Mouse (Mus musculus) embryonic facial prominence, embryonic 11.5 days (tissue): ENCODE measurements around the gene Dytn. TPM values are rescaled to one million over a fixed set of nuclear protein-coding genes. Genes with fewer than 3 reads are reported as not detected.
"Not testable (repeated sequence)": the region's sequence is repeated elsewhere in the genome, so short reads cannot be mapped to it uniquely, and the experiment has no call there.

Experiments used
- ATAC-seq: fragments of 200-750 bp; cut with Nextera tagmentation; replicated peaks from 2 replicates; pipeline ENCODE4 v1.8.0; 2017; ENCODE audit warnings: low read depth; ENCODE audit not compliant: insufficient number of reproducible peaks, low FRiP score, low TSS enrichment
- DNase-seq: peaks from one replicate; pipeline ENCODE4 v3.0.0-alpha.2; 2015; ENCODE audit warnings: low spot score
- H3K27ac ChIP-seq: fragments of 300-500 bp; sonication (generic); replicated peaks from 2 replicates; pipeline ENCODE4 v1.5.1; 2014; ENCODE audit warnings: mild to moderate bottlenecking, low read depth, low read length, control low read depth
- H3K27me3 ChIP-seq: fragments of 300-500 bp; sonication (generic); 2 replicates; pipeline ENCODE4 v1.6.1; 2014; ENCODE audit warnings: mild to moderate bottlenecking, low read length, moderate library complexity, mixed read lengths; ENCODE audit not compliant: control insufficient read depth, insufficient read depth
- H3K36me3 ChIP-seq: fragments of 300-500 bp; sonication (generic); replicated peaks from 2 replicates; pipeline ENCODE4 v1.6.1; 2014; ENCODE audit warnings: low read depth, mild to moderate bottlenecking, low read length, moderate library complexity, mixed read lengths; ENCODE audit not compliant: control insufficient read depth, insufficient read depth
- H3K4me1 ChIP-seq: fragments of 300-500 bp; sonication (generic); 2 replicates; pipeline ENCODE4 v1.6.1; 2014; ENCODE audit warnings: low read length, mixed read lengths; ENCODE audit not compliant: control insufficient read depth, insufficient read depth
- H3K4me2 ChIP-seq: fragments of 300-500 bp; sonication (generic); 2 replicates; pipeline ENCODE4 v1.6.1; 2014; ENCODE audit warnings: low read depth, mild to moderate bottlenecking, control low read depth, low read length, moderate library complexity
- H3K4me3 ChIP-seq: fragments of 300-500 bp; sonication (generic); 2 replicates; pipeline ENCODE4 v1.5.1; 2014; ENCODE audit warnings: low read depth, low read length, control low read depth
- H3K9ac ChIP-seq: fragments of 300-500 bp; sonication (generic); replicated peaks from 2 replicates; pipeline ENCODE4 v1.6.1; 2014; ENCODE audit warnings: mild to moderate bottlenecking, control low read depth, low read length
- H3K9me3 ChIP-seq: fragments of 300-500 bp; sonication (generic); replicated peaks from 2 replicates; pipeline ENCODE4 v1.6.1; 2016; ENCODE audit warnings: mild to moderate bottlenecking, low read length, inconsistent platforms, mixed read lengths; ENCODE audit not compliant: control insufficient read depth
- WGBS: fragments of 180-500 bp; shearing (Covaris S2); extraction: QIAGEN DNeasy Blood & Tissue Kit; methylation state at CpG from one replicate; pipeline ENCODE4 v1.1.7; 2014; 5-methylcytosine and 5-hydroxymethylcytosine counted together
- polyA plus RNA-seq: library from polyadenylated mRNA; unstranded; fragments of >200 nt; fragmentation: Nextera tagmentation; extraction: Ambion mirVana; gene quantifications from 2 replicates; pipeline ENCODE4 v1.2.1, GENCODE M21; 2014

Dytn gene
- polyA plus RNA-seq, 1 experiment from 2014 or later, result not detected

DNA sequence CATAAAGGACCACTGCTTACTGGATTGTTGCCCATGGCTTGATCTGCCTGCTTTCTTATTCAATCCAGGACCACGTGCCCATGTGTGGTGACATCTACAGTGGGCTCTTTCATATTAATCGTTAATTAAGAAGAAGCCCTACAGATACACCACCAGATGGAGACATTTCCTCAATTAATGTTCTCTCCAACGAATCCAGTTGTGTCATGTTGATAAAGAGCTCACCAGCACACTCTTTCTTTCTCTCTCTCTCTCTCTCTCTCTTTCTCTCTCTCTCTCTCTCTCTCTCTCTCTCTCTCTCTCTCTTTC lies 17.9 kb downstream of the Dytn start:
- no peak overlapping the region for H3K4me3 ChIP-seq
- H3K36me3 ChIP-seq, result no peaks in the 10 kb centered on the region
- no peak overlapping the region for H3K4me2 ChIP-seq
- no peaks in the 10 kb centered on the region for H3K9me3 ChIP-seq
- no peaks in the 10 kb centered on the region for H3K27me3 ChIP-seq
- no peak overlapping the region for H3K27ac ChIP-seq
- H3K9ac ChIP-seq, result no peak overlapping the region
- ATAC-seq (no peak), DNase-seq (peak; percentile 76)
- no peaks in the 10 kb centered on the region for H3K4me1 ChIP-seq
- 5% methylated on average over 3 of the region's 3 CpGs for WGBS

DNA sequence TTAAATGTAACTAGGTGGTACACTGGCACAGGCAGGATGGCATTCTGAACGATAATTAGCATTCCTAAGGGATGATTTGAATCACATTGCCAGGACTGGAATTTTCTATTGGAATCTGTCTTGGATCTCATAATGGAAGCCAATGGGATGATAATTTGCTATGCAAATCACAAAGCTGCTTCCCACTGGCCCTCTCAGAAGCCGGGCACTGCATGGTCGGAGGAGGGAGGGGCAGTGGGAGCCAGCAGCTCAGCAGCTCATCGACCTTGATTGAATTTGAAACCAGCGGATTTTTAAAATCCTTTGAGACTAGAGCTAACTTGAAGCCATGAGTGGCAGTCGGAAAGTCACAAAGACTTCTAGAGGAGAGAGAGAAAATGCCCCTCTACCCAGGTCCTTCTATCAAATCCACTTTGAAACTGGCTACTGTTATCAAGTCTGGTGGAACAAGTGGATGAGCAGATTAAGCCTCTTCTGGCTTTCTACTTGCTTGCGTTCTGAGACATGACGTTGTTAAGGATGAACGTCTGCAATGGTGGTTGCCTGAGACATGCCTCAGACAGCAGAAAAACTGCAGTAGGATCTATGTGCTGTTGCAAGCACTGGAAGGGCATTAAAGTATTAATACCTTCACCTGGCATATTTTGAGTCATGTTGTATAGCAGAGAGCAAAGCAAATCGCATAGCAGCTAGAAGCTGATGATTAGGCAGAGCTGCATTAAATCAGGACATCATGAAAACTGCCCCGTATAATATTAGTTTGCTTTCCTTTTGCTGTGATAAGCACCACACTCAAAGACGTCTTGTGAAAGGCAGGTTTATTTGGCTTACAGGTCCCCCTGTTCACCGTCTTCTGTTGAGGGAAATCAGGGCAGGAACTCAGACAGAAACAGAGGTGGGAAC lies 18.5 kb downstream of the Dytn start:
- 23% methylated on average over 13 of the region's 13 CpGs for WGBS
- no peak overlapping the region for H3K9ac ChIP-seq

DNA sequence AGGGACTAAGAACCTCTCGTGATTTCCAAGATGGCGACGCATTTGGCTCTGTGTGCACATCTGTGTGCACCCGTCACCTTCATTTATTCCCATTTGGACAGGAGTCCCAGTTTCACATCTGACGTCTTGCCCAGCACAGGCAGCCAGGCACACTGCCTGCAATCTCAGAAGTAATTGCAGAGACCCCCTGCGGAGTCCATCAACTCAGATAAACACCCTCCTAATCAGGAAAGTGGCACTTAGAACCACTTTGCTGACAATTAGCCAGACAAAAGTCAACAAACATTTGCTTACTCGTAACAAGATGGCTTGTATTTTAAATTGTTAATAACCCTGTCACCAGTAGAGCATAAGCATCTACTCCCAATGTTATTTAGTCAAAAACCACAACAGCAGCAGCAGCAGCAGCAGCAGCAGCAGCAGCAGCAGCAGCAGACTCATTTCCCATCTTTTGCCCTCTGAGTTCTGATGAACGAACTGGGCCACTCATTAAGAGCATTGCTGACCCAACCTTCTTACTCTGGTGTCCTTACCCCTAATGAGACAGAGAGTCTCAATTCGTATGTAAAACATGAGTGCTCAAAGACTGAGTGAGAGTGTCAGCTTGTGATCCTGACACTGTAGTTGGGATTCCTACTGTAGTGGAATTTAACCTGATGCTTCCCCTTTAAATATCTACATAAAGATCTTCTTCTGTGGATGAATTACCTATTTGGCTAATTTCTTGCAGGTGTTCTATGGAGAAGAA lies 19.4 kb downstream of the Dytn start:
- peak; percentile 9 for DNase-seq
- WGBS, result 37% methylated on average over 9 of the region's 9 CpGs
- Histone ChIP-seq H3K27me3 (no peaks in the 10 kb centered on the region), H3K36me3 (no peaks in the 10 kb centered on the region), H3K27ac (no peak overlapping the region), H3K4me3 (no peak overlapping the region), H3K9me3 (no peaks in the 10 kb centered on the region), H3K9ac (no peak overlapping the region), H3K4me2 (no peak overlapping the region), H3K4me1 (no peaks in the 10 kb centered on the region)
- ATAC-seq, result no peak; the same call in 1 of the 2 replicates

More for the DNA sequence above, 18.5 kb downstream of the Dytn start:
- no peaks in the 10 kb centered on the region for H3K36me3 ChIP-seq
- H3K27me3 ChIP-seq, result no peaks in the 10 kb centered on the region
- ATAC-seq (no peak), DNase-seq (peak; percentile 9)
- H3K27ac ChIP-seq, result no peak overlapping the region
- H3K4me2 ChIP-seq, result no peak overlapping the region
- no peaks in the 10 kb centered on the region for H3K4me1 ChIP-seq
- H3K9me3 ChIP-seq, result no peaks in the 10 kb centered on the region
- H3K4me3 ChIP-seq, result no peak overlapping the region

DNA sequence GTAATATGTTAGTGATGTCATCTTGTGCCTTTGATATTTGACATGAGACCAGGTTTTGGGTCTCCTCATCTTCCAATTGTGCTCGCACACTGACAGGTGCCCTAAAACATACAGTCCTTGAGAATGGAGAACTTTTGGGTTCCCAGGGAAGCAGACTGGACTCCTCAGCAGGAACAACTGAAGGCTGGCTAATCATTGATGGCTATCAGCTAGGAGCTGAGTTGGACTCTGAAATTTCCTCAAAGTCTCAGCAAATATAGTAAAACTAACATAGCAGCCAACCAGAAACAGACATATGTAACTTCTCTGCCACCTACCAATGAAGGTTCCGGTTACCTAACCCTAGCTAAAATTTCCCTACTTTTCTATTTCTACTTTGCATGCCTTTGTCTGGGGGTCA lies 20.6 kb downstream of the Dytn start:
- Histone ChIP-seq H3K36me3 (no peaks in the 10 kb centered on the region), H3K27me3 (no peaks in the 10 kb centered on the region), H3K4me3 (no peak overlapping the region), H3K9ac (no peak overlapping the region), H3K4me1 (no peaks in the 10 kb centered on the region), H3K27ac (no peak overlapping the region), H3K9me3 (no peaks in the 10 kb centered on the region), H3K4me2 (no peak overlapping the region)
- DNase-seq (no peak), ATAC-seq (no peak)
- 88% methylated on average over 2 of the region's 2 CpGs for WGBS

DNA sequence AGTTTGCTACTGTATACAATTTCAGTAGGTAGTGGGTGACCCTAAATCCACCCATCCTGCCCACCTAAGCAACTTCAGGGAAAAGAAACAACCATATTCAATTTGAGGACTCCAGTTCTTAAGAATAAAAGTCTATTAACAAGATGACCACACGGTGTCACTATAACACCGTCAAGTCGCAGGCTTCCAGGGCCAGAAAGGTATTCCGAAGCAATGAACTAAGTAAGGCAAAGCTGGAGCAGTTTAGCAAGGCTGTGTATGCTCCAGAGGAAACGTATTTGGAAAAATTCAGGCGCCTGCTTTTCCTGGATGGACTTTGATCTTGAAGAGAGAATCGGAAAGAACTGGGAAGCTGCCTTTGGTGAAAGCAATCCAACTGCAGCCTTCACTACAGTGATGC lies 27.1 kb downstream of the Dytn start:
- Histone ChIP-seq H3K4me3 (no peak overlapping the region), H3K27me3 (no peaks in the 10 kb centered on the region), H3K9ac (no peak overlapping the region), H3K36me3 (no peaks in the 10 kb centered on the region), H3K9me3 (no peaks in the 10 kb centered on the region), H3K4me2 (no peak overlapping the region), H3K4me1 (no peaks in the 10 kb centered on the region), H3K27ac (no peak overlapping the region)
- WGBS, result 2% methylated on average over 7 of the region's 7 CpGs
- DNase-seq (peak; percentile 88), ATAC-seq (no peak)

DNA sequence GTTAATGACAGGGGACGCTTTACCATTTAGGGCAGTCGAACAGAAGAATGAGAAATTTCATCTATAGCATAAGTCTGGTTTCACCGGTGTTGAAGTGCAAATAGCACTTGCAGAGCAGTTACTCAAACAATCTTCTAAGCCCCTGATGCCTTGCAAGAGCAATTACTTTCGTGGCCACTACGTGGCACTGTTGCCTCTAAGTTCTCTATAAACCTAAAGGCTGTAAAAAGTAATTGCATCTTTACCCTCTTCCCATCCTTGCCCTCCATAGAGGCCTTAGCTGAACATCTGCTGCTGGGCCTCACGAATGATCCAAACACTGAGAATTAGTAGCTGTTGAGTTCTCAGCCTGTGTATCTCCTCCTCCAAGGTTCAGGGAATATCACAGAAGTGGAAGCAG lies 28.7 kb downstream of the Dytn start:
- Histone ChIP-seq H3K9me3 (no peaks in the 10 kb centered on the region), H3K4me3 (no peak overlapping the region), H3K4me2 (no peak overlapping the region), H3K27ac (no peak overlapping the region), H3K27me3 (no peaks in the 10 kb centered on the region), H3K9ac (no peak overlapping the region), H3K36me3 (no peaks in the 10 kb centered on the region), H3K4me1 (no peaks in the 10 kb centered on the region)
- DNase-seq (peak; percentile 86), ATAC-seq (no peak)
- 22% methylated on average over 6 of the region's 6 CpGs for WGBS

DNA sequence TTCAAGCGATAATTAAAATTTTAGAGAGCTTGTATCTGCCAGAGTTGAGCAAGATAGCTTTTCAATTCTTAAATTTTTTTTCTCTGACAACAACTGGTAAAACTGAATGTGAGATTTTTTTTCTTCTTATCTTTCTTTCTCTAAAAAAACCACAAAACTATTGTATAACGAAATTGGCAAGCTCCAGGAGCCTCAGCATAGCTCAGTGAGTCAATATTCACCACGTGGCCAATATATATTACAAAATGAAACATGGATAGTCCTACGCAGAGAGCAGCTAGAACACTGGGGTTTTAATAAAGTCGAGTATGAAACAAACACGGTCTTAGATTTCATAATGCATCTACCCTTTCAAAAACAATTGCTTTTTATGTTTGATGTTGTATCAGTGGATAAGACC lies 46.8 kb downstream of the Dytn start:
- WGBS, result 81% methylated on average over 6 of the region's 6 CpGs
- no peak overlapping the region for H3K4me2 ChIP-seq
- no peaks in the 10 kb centered on the region for H3K27me3 ChIP-seq
- no peaks in the 10 kb centered on the region for H3K9me3 ChIP-seq
- no peak overlapping the region for H3K9ac ChIP-seq
- H3K27ac ChIP-seq, result no peak overlapping the region
- DNase-seq (no peak), ATAC-seq (no peak)
- H3K4me1 ChIP-seq, result no peaks in the 10 kb centered on the region
- H3K4me3 ChIP-seq, result no peak overlapping the region
- no peaks in the 10 kb centered on the region for H3K36me3 ChIP-seq

DNA sequence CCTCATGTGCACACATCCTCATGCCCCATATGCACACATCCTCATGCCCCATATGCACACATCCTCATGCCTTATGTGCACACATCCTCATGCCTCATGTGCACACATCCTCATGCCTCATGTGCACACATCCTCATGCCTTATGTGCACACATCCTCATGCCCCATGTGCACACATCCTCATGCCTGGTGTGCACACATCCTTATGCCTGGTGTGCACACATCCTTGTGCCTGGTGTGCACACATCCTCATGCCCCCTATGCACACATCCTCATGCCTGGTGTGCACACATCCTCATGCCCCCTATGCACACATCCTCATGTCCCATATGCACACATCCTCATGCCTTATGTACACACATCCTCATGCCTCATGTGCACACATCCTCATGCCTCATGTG lies 56.3 kb downstream of the Dytn start:
- not testable (repeated sequence) for DNase-seq

More for the DNA sequence above, 56.3 kb downstream of the Dytn start:
- not testable (repeated sequence) for H3K4me1 ChIP-seq, H3K36me3 ChIP-seq, H3K4me3 ChIP-seq, H3K27ac ChIP-seq, H3K4me2 ChIP-seq, H3K27me3 ChIP-seq, ATAC-seq, H3K9ac ChIP-seq, H3K9me3 ChIP-seq
